Mouse (Mus musculus): ENCODE data around the gene Ythdf2. TPM values are rescaled to one million over a fixed set of nuclear protein-coding genes. Genes with fewer than 3 reads are reported as not detected.
A peak's percentile ranks its signal among the peaks of the same experiment; 100 is the strongest.
"Not testable (repeated sequence)": the region's sequence is repeated elsewhere in the genome, so short reads cannot be mapped to it uniquely, and the experiment has no call there.

Ythdf2 gene
- 10 to 100 TPM; 61.7 to 63.4 TPM for total RNA-seq (2021)
- long read RNA-seq, experiment 1, full-length matches to known transcripts, result 60 of 68 reads
- long read RNA-seq, experiment 1, partial matches to known transcripts, result 2 of 68 reads
- long read RNA-seq, experiment 1, other reads (novel, unspliced or antisense), result 6 of 68 reads
- long read RNA-seq, experiment 2, full-length matches to known transcripts, result 143 of 149 reads
- long read RNA-seq, experiment 2, partial matches to known transcripts, result 3 of 149 reads
- long read RNA-seq, experiment 2, other reads (novel, unspliced or antisense), result 3 of 149 reads

DNA sequence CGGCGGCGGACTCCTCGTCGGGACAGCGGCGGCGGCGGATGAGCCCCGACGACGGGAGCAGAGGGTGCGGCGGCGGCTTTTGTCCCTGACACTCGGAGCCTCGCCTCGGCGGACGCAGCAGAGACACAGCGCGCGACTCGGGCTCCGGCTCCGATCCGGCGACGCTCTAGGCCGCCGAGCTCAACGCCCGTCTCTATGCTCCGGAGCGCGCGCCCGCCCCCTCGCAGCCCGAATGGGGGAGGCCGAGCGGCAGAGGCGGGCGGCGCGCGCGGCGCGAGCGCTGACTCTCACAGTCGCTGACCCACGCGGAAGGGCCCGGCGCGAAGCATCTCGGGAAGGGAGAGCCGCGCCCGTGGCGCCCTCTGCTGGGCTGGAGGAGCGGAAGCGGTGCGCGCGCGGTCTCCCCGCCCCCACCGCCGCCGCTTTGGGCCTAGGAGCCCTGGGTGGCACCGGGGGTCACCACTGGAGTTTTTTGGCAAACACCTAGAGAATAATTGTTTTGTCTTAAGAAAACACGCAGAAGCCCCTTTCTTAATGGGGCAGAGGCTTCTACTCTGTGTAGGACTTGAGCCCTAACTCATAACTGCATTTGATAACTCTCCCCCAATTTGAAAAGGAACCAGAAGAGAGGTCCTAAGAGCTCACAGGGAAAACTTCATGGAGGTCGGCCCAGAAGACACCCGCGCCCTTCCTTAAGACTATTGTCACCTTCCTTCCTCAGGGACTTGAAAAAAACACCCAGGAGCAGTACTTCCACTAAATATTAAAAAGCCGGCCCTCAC, at the start of gene Ythdf2:
Gene Ythdf2 (minus strand): TSS at position 351 of the 782 bp plus-strand sequence.
- DNase-seq (ENCODE audit: low spot score in 2 of 2), result peak; percentile 93 to 96

DNA sequence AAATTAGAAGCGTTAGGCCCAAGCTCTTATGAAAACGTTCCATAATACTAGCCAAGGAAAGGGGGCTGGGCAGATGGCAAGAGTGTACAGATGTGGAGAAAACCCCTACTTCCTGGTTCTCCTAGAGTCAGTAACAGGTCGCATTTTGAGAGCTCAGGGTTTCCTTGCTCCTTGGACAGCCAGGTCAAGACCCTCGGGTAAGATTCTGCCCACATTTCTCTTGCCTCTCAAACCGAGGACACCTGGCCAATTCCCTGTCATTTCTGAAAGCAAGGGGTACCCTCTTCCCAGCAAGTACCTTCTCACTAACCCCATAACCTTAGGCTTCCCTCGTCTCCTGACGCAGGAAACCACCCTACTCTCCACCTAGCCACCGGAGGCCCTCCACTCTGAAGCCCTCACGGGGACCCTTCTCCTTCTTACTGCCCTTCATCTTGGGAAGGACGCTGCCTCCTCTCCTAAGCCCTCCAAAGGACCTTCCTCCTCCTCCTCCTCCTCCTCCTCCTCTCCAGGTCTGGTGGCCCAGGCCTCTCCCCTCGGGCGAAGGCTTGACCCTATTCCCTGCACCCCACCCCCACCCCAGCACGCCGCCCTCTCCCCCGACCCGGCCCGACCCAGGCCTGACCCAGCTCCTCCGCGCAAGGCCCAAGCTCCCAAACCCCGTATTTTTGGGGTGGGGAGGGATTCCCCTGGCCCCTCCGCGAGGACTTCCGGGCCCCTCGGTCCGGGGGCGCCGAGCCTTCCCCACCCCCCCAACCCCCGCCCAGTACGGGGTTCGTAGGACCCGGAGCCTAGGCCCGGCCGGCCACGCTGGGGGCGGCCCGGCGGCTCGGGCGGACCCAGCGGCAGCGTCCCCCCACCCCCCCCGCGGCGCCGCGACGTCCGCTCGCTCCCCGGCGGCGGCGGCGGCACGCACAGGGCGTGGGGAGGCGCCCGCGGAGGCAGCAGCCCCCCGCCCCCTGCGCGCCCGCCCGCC, 48.6 kb upstream of the Ythdf2 start:
- DNase-seq (ENCODE audit: low spot score in 2 of 2), result peak; percentile 17 to 20

DNA sequence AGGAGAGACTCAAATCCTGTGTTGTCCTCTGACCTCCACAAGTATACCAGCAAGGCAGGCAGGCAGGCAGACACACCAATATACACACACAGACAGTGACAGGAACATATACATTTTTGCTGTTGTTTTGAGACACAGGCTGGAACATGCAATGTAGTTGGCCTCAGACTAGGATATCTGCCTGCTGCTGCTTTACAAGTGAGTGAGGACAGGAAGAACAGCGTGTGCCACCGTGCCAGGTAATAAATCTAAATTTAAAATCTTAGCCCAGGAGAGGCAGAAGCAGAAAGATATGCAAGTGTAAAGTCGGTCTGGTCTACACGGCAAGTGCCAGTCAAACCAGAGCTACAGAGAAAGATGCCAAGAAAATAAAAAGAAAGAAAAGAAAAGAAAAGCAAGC, 47.1 kb upstream of the Ythdf2 start:
- no peak for DNase-seq (ENCODE audit: low spot score in 2 of 2)

- no peak for DNase-seq (ENCODE audit: low spot score in 2 of 2)
Observed at GRCm38 (mm10) chr4:132256384-132256783, 44.3 kb upstream of the Ythdf2 start.

- DNase-seq (ENCODE audit: low spot score in 2 of 2), result no peak
Observed at GRCm38 (mm10) chr4:132254986-132255385, 42.9 kb upstream of the Ythdf2 start.

DNA sequence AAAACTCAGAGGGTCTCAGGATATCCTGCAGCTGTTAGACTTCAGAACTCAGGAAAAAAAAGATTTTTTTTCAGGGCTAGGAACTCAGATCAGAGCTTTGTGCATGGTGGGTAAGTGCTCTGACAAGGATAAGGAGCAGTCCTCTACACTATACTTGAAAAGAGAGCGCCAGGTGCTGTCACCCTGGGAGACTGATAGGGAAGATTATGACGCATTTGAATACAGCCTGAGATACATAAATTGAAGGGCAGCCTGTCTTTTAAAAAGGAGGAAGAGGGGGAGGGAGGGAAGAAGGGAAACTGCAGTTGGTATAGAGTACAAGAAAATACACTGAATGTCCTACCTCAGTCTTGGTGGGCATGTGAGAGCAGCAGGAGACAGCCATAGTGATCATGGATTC, 41.5 kb upstream of the Ythdf2 start:
- DNase-seq (ENCODE audit: low spot score in 2 of 2), result no peak

DNA sequence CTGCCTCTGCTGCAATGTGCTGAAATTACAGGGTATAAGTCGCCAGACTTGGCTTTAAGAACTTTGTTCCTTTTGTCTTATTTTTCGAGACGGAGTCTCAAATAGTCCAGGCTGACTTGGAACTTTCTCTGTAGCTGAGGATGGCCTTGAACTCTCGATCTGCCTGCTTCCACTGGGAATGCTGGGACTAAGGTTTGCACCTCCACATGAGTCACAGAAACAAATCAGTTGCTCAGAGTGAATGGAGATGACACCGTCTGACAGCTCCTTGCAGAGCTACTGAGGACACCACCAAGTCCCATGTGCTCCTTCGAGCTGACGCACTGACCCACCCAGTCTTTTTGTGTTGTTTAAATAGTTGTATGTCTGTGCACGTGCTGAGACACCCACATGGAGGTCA, 41.0 kb upstream of the Ythdf2 start:
- no peak for DNase-seq (ENCODE audit: low spot score in 2 of 2)

DNA sequence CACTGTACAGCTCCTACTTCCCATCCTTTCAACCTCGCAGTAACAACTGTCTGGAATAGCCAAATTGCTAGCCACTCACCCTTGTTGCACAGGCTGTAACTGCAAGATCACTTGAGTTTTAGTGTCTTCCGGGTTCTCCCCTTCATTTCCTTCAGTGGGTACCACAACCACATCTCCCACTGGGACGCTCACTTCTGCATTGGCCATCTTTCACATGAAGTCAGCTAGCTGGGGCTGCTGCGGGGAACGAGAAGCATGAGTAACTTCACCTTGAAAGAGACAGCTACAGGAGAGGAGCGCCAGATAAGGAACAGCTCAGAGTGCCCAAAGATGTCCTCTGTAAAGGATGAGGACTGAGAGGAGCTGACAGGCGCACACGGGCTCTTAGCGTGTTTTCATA, 39.5 kb upstream of the Ythdf2 start:
- no peak for DNase-seq (ENCODE audit: low spot score in 2 of 2)

DNA sequence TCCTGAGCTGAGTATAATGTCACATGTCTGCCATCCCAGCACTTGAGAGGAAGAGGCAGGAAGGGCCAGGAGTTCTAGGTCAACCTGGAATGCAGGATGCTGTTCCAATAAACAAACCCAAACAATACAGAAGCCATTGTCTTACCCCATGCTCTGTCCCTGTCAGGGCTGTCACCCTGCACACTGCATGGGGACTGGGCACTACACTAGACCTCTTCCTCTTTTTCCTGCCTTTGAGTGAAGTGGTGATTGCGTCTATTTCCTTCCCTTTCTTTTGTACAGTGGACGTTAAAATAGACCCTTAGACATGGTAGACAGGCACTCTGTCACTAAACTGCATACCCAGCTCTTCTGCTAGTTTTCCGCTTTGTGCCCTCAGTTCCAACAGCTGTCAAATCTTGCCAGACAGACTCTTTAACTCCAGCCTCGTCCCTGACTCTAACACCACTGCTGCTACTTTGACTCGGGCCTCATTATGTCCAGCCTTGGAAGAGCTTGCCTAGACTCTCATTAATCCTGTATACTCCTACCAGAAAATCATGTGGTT, 35.4 kb upstream of the Ythdf2 start:
- DNase-seq (ENCODE audit: low spot score in 2 of 2), result no peak

DNA sequence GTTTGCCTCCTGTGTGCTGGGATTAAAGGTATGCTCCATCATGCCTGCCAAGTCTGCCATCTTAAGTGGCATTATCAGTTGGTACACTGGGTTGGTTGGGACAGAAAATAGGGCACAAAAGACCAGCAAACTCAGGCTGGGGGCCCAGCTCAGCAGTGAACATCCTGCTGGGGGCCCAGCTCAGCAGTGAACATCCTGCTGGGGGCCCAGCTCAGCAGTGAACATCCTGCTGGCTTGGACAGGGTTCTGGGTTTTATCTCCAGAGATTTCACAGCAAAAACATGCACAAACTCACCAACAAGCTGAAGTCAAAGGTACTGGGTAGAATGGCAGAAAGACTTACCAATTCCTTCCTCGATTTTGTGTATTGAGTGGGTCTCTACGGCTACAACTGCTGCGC, 33.5 kb upstream of the Ythdf2 start:
- DNase-seq (ENCODE audit: low spot score in 2 of 2), result no peak

- no peak for DNase-seq (ENCODE audit: low spot score in 2 of 2)
Observed at GRCm38 (mm10) chr4:132241208-132241607, 29.1 kb upstream of the Ythdf2 start.

- no peak for DNase-seq (ENCODE audit: low spot score in 2 of 2)
Observed at GRCm38 (mm10) chr4:132240367-132240766, 28.3 kb upstream of the Ythdf2 start.

DNA sequence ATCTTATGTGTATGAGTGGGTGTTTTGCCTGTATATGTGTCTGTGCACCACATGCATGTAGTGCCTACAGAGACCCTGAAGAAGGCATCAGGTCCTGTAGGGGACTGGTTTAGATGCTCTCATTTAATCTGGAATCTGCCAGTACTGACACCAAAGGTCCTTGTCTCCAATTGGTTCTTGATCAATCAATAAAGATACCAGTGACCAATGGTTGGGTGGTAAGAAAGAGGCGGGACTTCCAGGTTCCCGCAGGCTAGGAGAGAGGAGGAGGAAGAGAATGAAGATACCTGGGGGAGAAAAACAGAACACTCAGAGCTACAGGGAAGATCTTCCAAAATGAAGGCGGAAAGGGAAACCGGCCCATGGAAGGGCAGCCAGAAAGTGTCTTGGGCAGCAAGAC, 26.3 kb upstream of the Ythdf2 start:
- DNase-seq (ENCODE audit: low spot score in 2 of 2), result no peak

- DNase-seq (ENCODE audit: low spot score in 2 of 2), result no peak
Observed at GRCm38 (mm10) chr4:132234710-132235109, 22.6 kb upstream of the Ythdf2 start.

GRCm38 (mm10) chr4:132230422-132230821, 18.3 kb upstream of the Ythdf2 start:
- DNase-seq (ENCODE audit: low spot score in 2 of 2), result no peak

GRCm38 (mm10) chr4:132222001-132222400, 9.9 kb upstream of the Ythdf2 start:
- DNase-seq (ENCODE audit: low spot score in 2 of 2), result not testable (repeated sequence)

DNA sequence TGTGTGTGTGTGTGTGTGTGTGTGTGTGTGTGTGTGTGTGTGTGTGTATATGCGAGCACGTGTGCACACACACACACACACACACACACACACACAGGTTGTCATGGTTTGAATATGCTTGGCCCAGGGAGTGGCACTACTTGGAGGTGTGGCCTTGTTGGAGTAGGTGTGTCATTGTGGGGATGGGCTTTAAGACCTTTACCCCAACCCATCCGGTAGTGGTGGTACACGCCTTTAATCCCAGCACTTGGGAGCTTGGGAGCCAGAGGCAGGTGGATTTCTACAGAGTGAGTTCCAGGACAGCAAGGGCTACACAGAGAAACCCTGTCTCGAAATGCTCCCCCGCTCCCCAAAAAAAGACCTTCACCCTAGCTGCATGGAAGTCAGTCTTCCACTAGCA, 6.3 kb upstream of the Ythdf2 start:
- DNase-seq (ENCODE audit: low spot score in 2 of 2), result not testable (repeated sequence)

GRCm38 (mm10) chr4:132217781-132218180, 5.7 kb upstream of the Ythdf2 start:
- DNase-seq (ENCODE audit: low spot score in 2 of 2), result no peak

- no peak for DNase-seq (ENCODE audit: low spot score in 2 of 2)
Observed at GRCm38 (mm10) chr4:132216602-132217001, 4.5 kb upstream of the Ythdf2 start.

- DNase-seq (ENCODE audit: low spot score in 2 of 2), result no peak
Observed at GRCm38 (mm10) chr4:132214847-132215246, 2.7 kb upstream of the Ythdf2 start.
